Mouse (Mus musculus): Measurements from ENCODE around the gene Tet1. TPM values are rescaled to one million over a fixed set of nuclear protein-coding genes. Genes with fewer than 3 reads are reported as not detected.

The Tet1 gene
- total and polyA plus RNA-seq, 3 experiments = 0.08 TPM; not detected in 1

DNA sequence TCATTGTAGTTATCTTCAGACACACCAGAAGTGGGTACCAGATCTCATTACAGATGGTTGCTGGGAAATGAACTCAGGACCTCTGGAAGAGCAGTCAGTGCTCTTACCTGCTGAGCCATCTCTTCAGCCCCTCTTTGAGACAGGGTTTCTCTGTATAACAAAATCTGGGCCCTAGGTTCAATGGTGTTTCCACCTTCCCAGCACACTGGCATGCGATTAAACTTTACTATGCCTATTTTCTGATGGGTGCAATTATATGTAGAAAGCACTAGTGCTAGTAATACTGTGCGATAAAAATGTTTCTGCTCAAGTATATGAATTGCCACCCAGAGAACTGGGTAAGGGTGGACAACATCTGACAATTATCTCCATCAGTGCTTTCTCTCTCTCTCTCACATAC, 105.5 kb downstream of the Tet1 start (continued):
- no peak for TF ChIP-seq ZMIZ1 (IDR thresholded peaks at IDR 0.05; ENCODE audit: low read depth, low read length)
- TF ChIP-seq KAT2A (conservative IDR thresholded peaks at IDR 0.05; ENCODE audit: low read depth, low read length) = no peak
- TF ChIP-seq TCF12 (IDR thresholded peaks at IDR 0.05; ENCODE audit: low read depth, low read length) = no peak

DNA sequence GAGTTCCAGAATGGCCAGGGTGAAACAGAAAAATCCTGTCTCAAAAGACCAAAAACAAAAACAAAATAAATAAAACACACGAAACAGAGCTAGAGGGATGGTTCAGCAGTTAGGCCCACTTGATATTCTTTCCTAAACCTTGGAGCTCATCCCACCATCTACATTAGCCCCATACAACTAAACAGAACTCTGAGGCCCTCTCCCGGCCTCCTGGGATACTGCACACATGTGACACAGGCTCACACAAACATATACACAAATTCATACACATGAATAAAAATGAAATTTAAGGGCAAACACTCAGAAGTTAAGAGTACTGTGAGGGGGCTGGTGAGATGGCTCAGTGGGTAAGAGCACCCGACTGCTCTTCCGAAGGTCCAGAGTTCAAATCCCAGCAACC, 114.6 kb downstream of the Tet1 start:
- H3K9ac ChIP-seq (ENCODE audit: control insufficient read depth, low read depth, low read length, poor library complexity, severe bottlenecking) = no peak overlapping the region
- H3K79me2 ChIP-seq (ENCODE audit: control insufficient read depth, insufficient read depth, low read length, poor library complexity) = peaks cover 21% of the 10 kb centered on the region
- no peaks in the 10 kb centered on the region for H3K9me3 ChIP-seq (replicated peaks; ENCODE audit: insufficient read depth, low read length)
- H3K27me3 ChIP-seq (ENCODE audit: control insufficient read depth in 1 of 2, insufficient read depth in 2 of 2, low read length in 2 of 2) = no peaks in the 10 kb centered on the region
- H3K4me1 ChIP-seq (ENCODE audit: control insufficient read depth in 1 of 2, insufficient read depth in 2 of 2, low read length in 2 of 2) = peaks cover 4 to 11% of the 10 kb centered on the region in 2 experiments; a peak in 2 of 4 replicates
- peaks cover 11 to 25% of the 10 kb centered on the region in 2 experiments for H3K36me3 ChIP-seq (ENCODE audit: control insufficient read depth in 1 of 2, insufficient read depth in 2 of 2, low read length in 2 of 2)
- H3K27ac ChIP-seq (ENCODE audit: control insufficient read depth, low read depth, low read length) = no peak overlapping the region
- no peak overlapping the region for H3K4me3 ChIP-seq (ENCODE audit: control insufficient read depth in 1 of 2, insufficient read depth in 1 of 2, low read depth in 2 of 2, low read length in 2 of 2)
- DNase-seq (ENCODE audit: low read depth, low spot score) = no peak
- TF ChIP-seq POLR2AphosphoS2 (IDR thresholded peaks at IDR 0.05; ENCODE audit: low read length) = no peak
- TF ChIP-seq USF2 (IDR thresholded peaks at IDR 0.05; ENCODE audit: borderline replicate concordance in 1 of 2, insufficient read depth in 1 of 2, low read depth in 1 of 2, low read length in 2 of 2) = no peak
- no peak for TF ChIP-seq CHD2 (IDR thresholded peaks at IDR 0.05; ENCODE audit: low read length)
- TF ChIP-seq NRF1 (IDR thresholded peaks at IDR 0.05; ENCODE audit: insufficient read depth, low read depth, low read length, poor library complexity, severe bottlenecking) = no peak
- TF ChIP-seq EP300 (IDR thresholded peaks at IDR 0.05; ENCODE audit: low read depth in 1 of 2, low read length in 2 of 2) = no peak
- no peak for TF ChIP-seq E2F4 (IDR thresholded peaks at IDR 0.05; ENCODE audit: borderline replicate concordance, low read depth, low read length)
- TF ChIP-seq MYC (IDR thresholded peaks at IDR 0.05; ENCODE audit: low read depth, low read length) = no peak
- TF ChIP-seq UBTF (IDR thresholded peaks at IDR 0.05; ENCODE audit: borderline replicate concordance, insufficient read depth, low read depth, low read length) = no peak
- TF ChIP-seq USF1 (IDR thresholded peaks at IDR 0.05; ENCODE audit: low read depth, low read length) = no peak
- TF ChIP-seq MYB (IDR thresholded peaks at IDR 0.05; ENCODE audit: low read depth, low read length) = no peak
- no peak for TF ChIP-seq SMC3 (IDR thresholded peaks at IDR 0.05; ENCODE audit: low read depth, low read length)
- no peak for TF ChIP-seq ELF1 (IDR thresholded peaks at IDR 0.05; ENCODE audit: low read depth, low read length)
- TF ChIP-seq NELFE (IDR thresholded peaks at IDR 0.05; ENCODE audit: low read depth, low read length) = no peak
- no peak for TF ChIP-seq JUND (IDR thresholded peaks at IDR 0.05; ENCODE audit: low read depth, low read length)
- no peak for TF ChIP-seq BHLHE40 (IDR thresholded peaks at IDR 0.05; ENCODE audit: borderline replicate concordance, low read depth, low read length)
- TF ChIP-seq MAFK (IDR thresholded peaks at IDR 0.05; ENCODE audit: borderline replicate concordance, low read depth, low read length) = no peak
- no peak for TF ChIP-seq RCOR1 (IDR thresholded peaks at IDR 0.05; ENCODE audit: low read depth, low read length)
- TF ChIP-seq GATA1 (IDR thresholded peaks at IDR 0.05; ENCODE audit: low read depth, low read length) = no peak
